Comparison of ENCODE assay signal across 8 mouse cellular contexts in genomic region chr11:75190371-75190724, GRCm38 (mm10). TPM values are rescaled to one million over a fixed set of nuclear protein-coding genes. Genes with fewer than 3 reads are reported as not detected.
DNase-seq lines count a peak whose midpoint lies in the region; ATAC-seq and TF ChIP-seq lines count a peak whose summit lies in the region.

No protein-coding gene starts in this region.

- H3K27me3 ChIP-seq in Patski, result peaks cover 9% of the 10 kb centered on the region
- peaks cover 29% of the 10 kb centered on the region for H3K27me3 ChIP-seq in forebrain, embryonic 16.5 days (replicated peaks; ENCODE audit: control insufficient read depth, insufficient read depth, low read length)

- H3K9ac ChIP-seq in forebrain, embryonic 16.5 days (replicated peaks; ENCODE audit: low read depth, low read length), result peak overlapping the region; percentile 76

- H3K9me3 ChIP-seq in forebrain, embryonic 16.5 days (ENCODE audit: control insufficient read depth, low read length), result no peaks in the 10 kb centered on the region

- TF ChIP-seq CTCF in Patski (IDR thresholded peaks at IDR 0.05), result no peak

- H3K79me2 ChIP-seq in macrophage (ENCODE audit: inconsistent target), result peaks cover 12% of the 10 kb centered on the region; the same call in 1 of the 2 replicates

- ATAC-seq in Patski, result peak; percentile 54
- ATAC-seq in forebrain, embryonic 16.5 days, result peak; percentile 86
- peak; percentile 86 to 89 for ATAC-seq in hematopoietic stem cell, adult 5-6 weeks (replicated peaks in 1 of 2; ENCODE audit: insufficient read depth in 1 of 2, low FRiP score in 2 of 2, low TSS enrichment in 1 of 2, low read depth in 1 of 2, poor library complexity in 2 of 2, severe bottlenecking in 2 of 2)

- in situ Hi-C loops in Patski (cut with MboI; ENCODE audit: low pct_unique_long_range_greater_than_20kb), result loop anchor here (5.0 kb wide), 2 partner anchors 37 to 102 kb away; no protein-coding TSS in a partner anchor

- peaks cover 36% of the 10 kb centered on the region for H3K4me1 ChIP-seq in forebrain, embryonic 16.5 days (replicated peaks; ENCODE audit: control insufficient read depth, insufficient read depth, low read length)

- POLR2A ChIA-PET in Patski (lab: Charles Lee), result interaction anchor here (0.7 to 1.8 kb wide), 3 partner anchors 10 to 42 kb away, joined by 3 to 4 read pairs (median 3); partner anchors contain the start of gene Ovca2

- no peak overlapping the region for H3K27ac ChIP-seq in forebrain, embryonic 16.5 days (ENCODE audit: low read length)
- 0 out of 2 replicates have a peak overlapping the region, but pooled peaks have one; percentile 10 for H3K27ac ChIP-seq in macrophage

- H3K4me3 ChIP-seq in forebrain, embryonic 16.5 days (replicated peaks; ENCODE audit: low read length), result peak overlapping the region; percentile 90
- peak overlapping the region; percentile 99 for H3K4me3 ChIP-seq in macrophage (ENCODE audit: inconsistent target)

- CTCF ChIA-PET in Patski (lab: Charles Lee), result interaction anchor here (0.7 to 2.7 kb wide), 4 partner anchors 20 to 103 kb away, joined by 3 to 21 read pairs (median 4); no protein-coding TSS in a partner anchor

- WGBS in forebrain, embryonic 16.5 days, result 0% methylated on average over 24 of the region's 24 CpGs
- WGBS in macrophage (ENCODE audit: missing documents), result 0% methylated on average over 24 of the region's 24 CpGs

- H3K36me3 ChIP-seq in forebrain, embryonic 16.5 days (ENCODE audit: control insufficient read depth, insufficient read depth), result no peaks in the 10 kb centered on the region
- H3K36me3 ChIP-seq in macrophage (ENCODE audit: inconsistent target), result no peaks in the 10 kb centered on the region

- H3K4me2 ChIP-seq in forebrain, embryonic 16.5 days (ENCODE audit: low read length), result peak overlapping the region; percentile 89

- peak; percentile 47 for DNase-seq in Patski (ENCODE audit: low read depth, low spot score)
- peak; percentile 78 for DNase-seq in cerebellum, adult 8-10 months
- DNase-seq in layer of hippocampus, postnatal 14 days (ENCODE audit: low spot score in 2 of 2), result peak; percentile 68 to 79
- DNase-seq in retina, postnatal 7 days (ENCODE audit: low read depth, low spot score), result peak; percentile 73
- DNase-seq in urinary bladder, postnatal 14 days (ENCODE audit: low spot score), result peak; percentile 86

RNA-seq across cellular contexts. Expression of gene Dph1, which starts 0.7 kb away (rescaled TPM):
- polyA plus RNA-seq in Patski (2021), result 43.1 TPM
- 15.4 and 16.1 TPM in 2 replicates for polyA plus RNA-seq in forebrain, embryonic 16.5 days (2015; fragmentation: Nextera tagmentation; extraction: Ambion mirVana)
- 7.8 and 14.0 TPM in 2 replicates for total RNA-seq in hematopoietic stem cell, adult 5-6 weeks (2017)
- 10 to 100 TPM; 21.7 to 24.4 TPM for total RNA-seq in layer of hippocampus, postnatal 14 days (2021)
- 10 to 100 TPM in 17 of 26 experiments, 1 to 10 TPM in 9; 2.9 to 22.5 (median 13.0) TPM for total RNA-seq in macrophage (2018; cell fraction: chromatin; rRNA removed)
- total RNA-seq in macrophage (2018; cell fraction: cytosol; rRNA removed), result 1 to 10 TPM; 4.2 to 9.7 (median 6.6) TPM
- 10 to 100 TPM in 8 of 26 experiments, 1 to 10 TPM in 18; 2.8 to 18.9 (median 6.9) TPM for total RNA-seq in macrophage (2018; cell fraction: nucleus; rRNA removed)
- polyA plus RNA-seq in macrophage (2018), result 3.0 to 14.0 TPM (median 8.4 TPM) in 3 replicates

RNA-seq across cellular contexts. Expression of gene Rtn4rl1, which starts 3.2 kb away (rescaled TPM):
- polyA plus RNA-seq in Patski (2021) (18.7 TPM), macrophage (2018) (0.72 to 0.94 TPM (median 0.83 TPM) in 3 replicates)
- polyA plus RNA-seq in forebrain, embryonic 16.5 days (2015; fragmentation: Nextera tagmentation; extraction: Ambion mirVana), result 5.5 and 6.3 TPM in 2 replicates
- total RNA-seq in hematopoietic stem cell, adult 5-6 weeks (2017), result 0.84 TPM in 1 of 2 replicates, not detected in the other
- total RNA-seq in layer of hippocampus, postnatal 14 days (2021), result 10 to 100 TPM; 82.1 to 83.1 TPM
- under 1 TPM in 5 of 26 experiments, not detected in 21; 0.22 to 0.51 (median 0.33) TPM for total RNA-seq in macrophage (2018; cell fraction: chromatin; rRNA removed)
- 1 to 10 TPM in 4 of 26 experiments, under 1 TPM in 16, not detected in 6; 0.03 to 1.5 (median 0.59) TPM for total RNA-seq in macrophage (2018; cell fraction: cytosol; rRNA removed)
- total RNA-seq in macrophage (2018; cell fraction: nucleus; rRNA removed), result 1 to 10 TPM in 2 of 26 experiments, under 1 TPM in 10, not detected in 14; 0.24 to 1.2 (median 0.61) TPM

RNA-seq across cellular contexts. Expression of gene Ovca2, which starts 11.7 kb away (rescaled TPM):
- polyA plus RNA-seq in Patski (2021) (20.4 TPM), macrophage (2018) (11.7 to 19.4 TPM (median 13.3 TPM) in 3 replicates)
- 18.0 and 20.8 TPM in 2 replicates for polyA plus RNA-seq in forebrain, embryonic 16.5 days (2015; fragmentation: Nextera tagmentation; extraction: Ambion mirVana)
- 17.1 and 20.8 TPM in 2 replicates for total RNA-seq in hematopoietic stem cell, adult 5-6 weeks (2017)
- 10 to 100 TPM; 14.8 to 15.2 TPM for total RNA-seq in layer of hippocampus, postnatal 14 days (2021)
- 10 to 100 TPM in 16 of 26 experiments, 1 to 10 TPM in 10; 6.4 to 24.7 (median 12.3) TPM for total RNA-seq in macrophage (2018; cell fraction: chromatin; rRNA removed)
- total RNA-seq in macrophage (2018; cell fraction: cytosol; rRNA removed), result 10 to 100 TPM in 25 of 26 experiments, 1 to 10 TPM in 1; 9.6 to 17.6 (median 15.0) TPM
- total RNA-seq in macrophage (2018; cell fraction: nucleus; rRNA removed), result 10 to 100 TPM in 19 of 26 experiments, 1 to 10 TPM in 7; 7.6 to 24.2 (median 11.8) TPM

RNA-seq across cellular contexts. Expression of gene Hic1, which starts 21.0 kb away (rescaled TPM):
- polyA plus RNA-seq in Patski (2021) (0.17 TPM), macrophage (2018) (0.06 TPM in 1 of 3 replicates, not detected in the others)
- polyA plus RNA-seq in forebrain, embryonic 16.5 days (2015; fragmentation: Nextera tagmentation; extraction: Ambion mirVana), result 1.2 and 2.3 TPM in 2 replicates
- not detected in 2 replicates for total RNA-seq in hematopoietic stem cell, adult 5-6 weeks (2017)
- 1 to 10 TPM; 3.3 to 4.5 TPM for total RNA-seq in layer of hippocampus, postnatal 14 days (2021)
- total RNA-seq in macrophage (2018; cell fraction: chromatin; rRNA removed), result 1 to 10 TPM in 1 of 26 experiments, under 1 TPM in 15, not detected in 10; 0.18 to 4.7 (median 0.30) TPM
- under 1 TPM in 12 of 26 experiments, not detected in 14; 0.03 to 0.18 (median 0.04) TPM for total RNA-seq in macrophage (2018; cell fraction: cytosol; rRNA removed)
- total RNA-seq in macrophage (2018; cell fraction: nucleus; rRNA removed), result under 1 TPM in 15 of 26 experiments, not detected in 11; 0.17 to 0.92 (median 0.33) TPM
